Mouse (Mus musculus): ENCODE measurements around the gene Smarcd3.

Smarcd3 gene

DNA sequence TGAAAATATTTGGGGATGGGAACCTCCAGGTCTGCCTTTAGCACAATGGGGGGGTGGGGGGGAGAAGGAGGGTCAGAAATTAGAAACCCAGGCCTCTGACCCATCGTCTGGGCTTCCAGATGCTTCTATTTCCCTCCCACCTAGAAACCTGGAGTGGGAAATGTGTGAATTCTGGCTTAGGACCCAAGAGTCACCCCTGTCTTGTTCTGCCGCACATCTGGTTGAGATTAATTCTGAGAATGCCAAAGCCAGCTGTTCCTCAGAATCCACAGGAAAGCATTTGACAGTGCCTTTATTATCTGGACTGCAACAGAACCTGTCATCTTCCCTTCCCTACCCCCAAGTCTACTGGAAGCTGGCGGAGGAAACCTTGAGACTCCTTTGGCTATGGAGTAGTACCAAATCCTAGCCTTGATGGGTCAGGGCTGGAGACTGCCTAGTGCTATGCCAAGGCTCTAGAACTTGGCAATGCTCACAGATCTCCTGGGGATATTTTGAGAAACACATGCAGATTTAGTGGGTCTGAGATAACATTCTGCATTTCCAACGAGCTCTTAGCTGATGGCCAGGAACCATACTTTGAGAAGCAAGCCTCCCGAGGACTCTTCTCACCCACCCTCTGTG is 70.5 kb downstream of the Smarcd3 start:
- DNase-seq (ENCODE audit: low read depth): no peak

GRCm38 (mm10) chr5:24551317-24551688 is 72.9 kb downstream of the Smarcd3 start:
- DNase-seq (ENCODE audit: low read depth): no peak

GRCm38 (mm10) chr5:24550598-24551316 is 73.5 kb downstream of the Smarcd3 start:
- no peak for DNase-seq (ENCODE audit: low read depth)

- DNase-seq (ENCODE audit: low read depth): no peak
These were observed 81.6 kb downstream of the Smarcd3 start for GRCm38 (mm10) chr5:24542643-24543042.

DNA sequence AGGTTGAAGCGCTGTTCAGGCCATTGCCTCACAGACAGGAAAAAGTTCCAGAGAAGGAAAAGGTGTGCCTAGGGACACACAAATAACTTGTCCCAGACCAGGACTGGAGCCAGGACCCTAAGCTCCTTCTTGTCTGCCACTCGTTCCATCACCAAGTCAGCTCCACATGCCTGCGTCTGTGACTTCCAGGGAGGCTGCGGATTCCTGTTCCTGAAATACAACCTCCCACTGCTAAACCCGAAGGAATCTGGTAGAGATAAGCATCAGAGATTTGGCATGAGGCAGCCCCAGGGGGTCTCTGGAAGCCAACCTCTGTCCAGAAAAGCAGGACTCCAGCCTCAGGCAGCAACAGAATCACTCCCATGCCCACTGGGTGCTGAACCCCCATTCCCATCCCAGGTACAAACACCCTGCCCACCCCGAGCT is 83.1 kb downstream of the Smarcd3 start:
- DNase-seq (ENCODE audit: low read depth): no peak

Data from c-Kit-positive CD71-negative TER-119-negative erythroid progenitor cells, embryonic 14.5 days (primary cell).